Mouse (Mus musculus) frontal cortex, adult (tissue): ENCODE results near the gene Tmem108.
A peak's percentile ranks its signal among the peaks of the same experiment; 100 is the strongest.

Source experiments
- ATAC-seq: cut with Nextera tagmentation; 2 replicates; pipeline ENCODE4 v1.9.2; 2017; ENCODE audit warnings: mild to moderate bottlenecking, moderate library complexity, mixed read lengths; ENCODE audit not compliant: low TSS enrichment

The Tmem108 gene

GRCm38 (mm10) chr9:103591962-103592361, 169.7 kb downstream of the Tmem108 start:
- no peak for ATAC-seq

- ATAC-seq: no peak
Observed at GRCm38 (mm10) chr9:103590801-103591200, 170.8 kb downstream of the Tmem108 start.

GRCm38 (mm10) chr9:103584865-103585264, 176.8 kb downstream of the Tmem108 start:
- peak; percentile 88 for ATAC-seq

- no peak for ATAC-seq
Observed at GRCm38 (mm10) chr9:103582249-103582961, 179.2 kb downstream of the Tmem108 start.

- 0 out of 2 replicates have a peak, but pooled peaks have one; percentile 20 for ATAC-seq
Observed at GRCm38 (mm10) chr9:103580621-103581020, 181.0 kb downstream of the Tmem108 start.

GRCm38 (mm10) chr9:103580186-103580585, 181.5 kb downstream of the Tmem108 start:
- no peak for ATAC-seq

GRCm38 (mm10) chr9:103579411-103580026, 182.1 kb downstream of the Tmem108 start:
- no peak for ATAC-seq

- ATAC-seq: no peak
Observed at GRCm38 (mm10) chr9:103577731-103578130, 183.9 kb downstream of the Tmem108 start.

GRCm38 (mm10) chr9:103577181-103577580, 184.5 kb downstream of the Tmem108 start:
- no peak for ATAC-seq

- ATAC-seq: 0 out of 2 replicates have a peak, but pooled peaks have one; percentile 44
Observed at GRCm38 (mm10) chr9:103575901-103576300, 185.7 kb downstream of the Tmem108 start.

GRCm38 (mm10) chr9:103573994-103574750, 187.5 kb downstream of the Tmem108 start:
- ATAC-seq: no peak

GRCm38 (mm10) chr9:103570158-103570741, 191.4 kb downstream of the Tmem108 start:
- ATAC-seq: no peak

- ATAC-seq: no peak
Observed at GRCm38 (mm10) chr9:103568983-103569382, 192.7 kb downstream of the Tmem108 start.

GRCm38 (mm10) chr9:103565186-103565585, 196.5 kb downstream of the Tmem108 start:
- no peak for ATAC-seq

GRCm38 (mm10) chr9:103563864-103564610, 197.6 kb downstream of the Tmem108 start:
- ATAC-seq: peak; percentile 21; the same call in 1 of the 2 replicates

- ATAC-seq: no peak
Observed at GRCm38 (mm10) chr9:103562063-103562462, 199.6 kb downstream of the Tmem108 start.

GRCm38 (mm10) chr9:103558741-103559140, 202.9 kb downstream of the Tmem108 start:
- peak; percentile 51 for ATAC-seq

GRCm38 (mm10) chr9:103558240-103558639, 203.4 kb downstream of the Tmem108 start:
- peak; percentile 81 for ATAC-seq

GRCm38 (mm10) chr9:103557085-103557484, 204.6 kb downstream of the Tmem108 start:
- ATAC-seq: no peak

GRCm38 (mm10) chr9:103555334-103555733, 206.3 kb downstream of the Tmem108 start:
- no peak for ATAC-seq

GRCm38 (mm10) chr9:103550661-103551248, 210.9 kb downstream of the Tmem108 start:
- ATAC-seq: peak; percentile 38; the same call in 1 of the 2 replicates
